Mouse (Mus musculus) heart, adult 2 months (tissue): ENCODE results near the gene Kcnj6. TPM values are rescaled to one million over a fixed set of nuclear protein-coding genes. Genes with fewer than 3 reads are reported as not detected.

Experiments
- DNase-seq, 2 experiments: peaks; one replicate each; pipeline ENCODE4 v3.0.0; 2021
- H3K27ac ChIP-seq: fragments of 200-600 bp; 2 replicates; pipeline ENCODE4 v1.8.1; 2022
- H3K27me3 ChIP-seq: fragments of 200-500 bp; 2 replicates; pipeline ENCODE4 v1.6.1; 2012; ENCODE audit warnings: mild to moderate bottlenecking, low read length, inconsistent platforms, mixed read lengths; ENCODE audit not compliant: control insufficient read depth, insufficient read depth
- H3K36me3 ChIP-seq: fragments of 200-500 bp; 2 replicates; pipeline ENCODE4 v1.6.1; 2012; ENCODE audit warnings: low read length, inconsistent platforms; ENCODE audit not compliant: control insufficient read depth, insufficient read depth
- H3K4me1 ChIP-seq: fragments of 200-500 bp; 2 replicates; pipeline ENCODE4 v1.6.1; 2011; ENCODE audit warnings: low read length; ENCODE audit not compliant: control insufficient read depth, insufficient read depth
- H3K4me3 ChIP-seq: fragments of 200-600 bp; 2 replicates; pipeline ENCODE4 v1.8.1; 2022
- H3K79me2 ChIP-seq: fragments of 200-500 bp; replicated peaks from 2 replicates; pipeline ENCODE4 v1.6.1; 2012; ENCODE audit warnings: mild to moderate bottlenecking, inconsistent platforms, low read length, moderate library complexity, mixed read lengths; ENCODE audit not compliant: control insufficient read depth, insufficient read depth
- H3K9ac ChIP-seq: fragments of 200-500 bp; 2 replicates; pipeline ENCODE4 v1.6.1; 2012; ENCODE audit warnings: low read depth, mild to moderate bottlenecking, control low read depth, inconsistent platforms, low read length, mixed read lengths
- CTCF ChIP-seq: fragments of 200-600 bp; IDR thresholded peaks from 2 replicates; pipeline ENCODE4 v1.8.1; 2022; ENCODE audit warnings: antibody characterized with exemption, mild to moderate bottlenecking, moderate library complexity
- EP300 ChIP-seq: fragments of 200-500 bp; IDR thresholded peaks from 2 replicates; pipeline ENCODE4 v1.6.1; 2011; ENCODE audit warnings: low read depth, low read length, control low read depth; ENCODE audit not compliant: insufficient read depth
- POLR2A ChIP-seq: fragments of 200-500 bp; IDR thresholded peaks from 2 replicates; pipeline ENCODE4 v1.6.1; 2011; ENCODE audit warnings: mild to moderate bottlenecking, low read depth, low read length, control low read depth; ENCODE audit not compliant: insufficient read depth
- WGBS: fragments of 180-500 bp; shearing (Covaris S2); methylation state at CpG from one replicate; pipeline ENCODE4 v1.1.7; 2018; 5-methylcytosine and 5-hydroxymethylcytosine counted together
- intact Hi-C: fragments of 180-260 bp; cut with DNase I; formaldehyde crosslinking; loops from one replicate; pipeline ENCODE4 v1.15.1; 2025
- microRNA-seq, 2 experiments: library from miRNA; unstranded; fragments of <30 nt; microRNA quantifications; one replicate each; pipeline ENCODE4 v1.2.0; 2021
- polyA plus RNA-seq: library from polyadenylated mRNA; depleted of rRNA; stranded (reverse); fragments of >200 nt; gene quantifications from 2 replicates; pipeline ENCODE4 v1.2.3, GENCODE M21; 2012
- total RNA-seq, 2 experiments: library from RNA; stranded (reverse); gene quantifications; 2 replicates each; pipeline ENCODE4 v1.2.3; 2021

The Kcnj6 gene
- total and polyA plus RNA-seq, 3 experiments: not detected

DNA sequence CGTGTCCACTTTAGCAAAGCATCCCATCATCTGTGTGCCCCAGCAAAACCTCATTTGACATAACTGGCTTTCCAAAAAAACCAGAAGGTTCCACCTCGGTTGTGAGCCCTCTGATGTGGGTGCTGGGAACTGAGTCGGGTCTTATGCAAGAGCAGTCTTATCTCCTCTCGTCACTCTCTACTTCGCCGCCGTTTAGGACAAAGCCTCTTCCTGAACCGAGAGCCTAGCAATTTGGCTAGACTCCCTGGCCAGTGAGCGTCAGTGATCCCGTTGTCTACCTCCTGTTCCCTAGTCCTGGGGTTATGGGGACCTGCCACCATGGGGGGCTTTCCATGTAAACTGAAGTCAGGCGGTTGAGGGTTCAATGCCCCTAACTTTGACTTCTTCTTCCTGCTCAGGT is 280.4 kb downstream of the Kcnj6 start:
- 86% methylated on average over 11 of the region's 11 CpGs for WGBS
- no peak for DNase-seq
- no peaks in the 10 kb centered on the region for H3K27me3 ChIP-seq
- no peaks in the 10 kb centered on the region for H3K36me3 ChIP-seq
- H3K9ac ChIP-seq: no peak overlapping the region
- peaks cover 1% of the 10 kb centered on the region for H3K4me1 ChIP-seq
- H3K4me3 ChIP-seq: no peak overlapping the region
- TF ChIP-seq EP300 (no peak), POLR2A (no peak), CTCF (no peak)
- intact Hi-C loops: loop anchor here (10.0 kb wide), 1 partner anchor 252 kb away; no protein-coding TSS in a partner anchor
- H3K79me2 ChIP-seq: no peaks in the 10 kb centered on the region
- no peak overlapping the region for H3K27ac ChIP-seq

DNA sequence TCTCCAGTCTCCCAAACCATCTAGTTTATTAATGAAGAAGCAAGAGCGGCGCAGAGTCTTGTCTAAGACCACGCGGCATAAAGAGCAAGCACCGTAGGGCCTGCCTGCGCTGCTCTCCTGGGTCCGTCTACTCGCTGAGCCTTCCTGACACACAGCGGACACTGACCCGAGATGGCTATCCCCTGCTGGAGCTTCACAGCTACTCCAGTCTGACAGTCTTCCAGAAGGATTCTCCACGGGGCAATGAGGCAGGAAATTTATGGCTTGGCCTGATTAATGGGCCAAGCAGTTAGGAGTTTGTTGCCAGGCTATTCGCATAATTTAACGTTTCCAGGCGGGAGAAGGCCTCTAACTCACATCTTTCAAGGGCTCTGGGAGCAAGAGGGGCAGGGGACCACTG is 283.0 kb downstream of the Kcnj6 start:
- H3K27ac ChIP-seq: no peak overlapping the region
- H3K27me3 ChIP-seq: no peaks in the 10 kb centered on the region
- H3K36me3 ChIP-seq: no peaks in the 10 kb centered on the region
- TF ChIP-seq POLR2A (no peak), EP300 (no peak)
- no peak overlapping the region for H3K9ac ChIP-seq
- no peaks in the 10 kb centered on the region; the same call in 1 of the 2 replicates for H3K4me1 ChIP-seq
- 74% methylated on average over 14 of the region's 14 CpGs for WGBS
- DNase-seq: no peak
- intact Hi-C loops: loop anchor here (5.0 to 10.0 kb wide), 2 partner anchors 87 to 250 kb away; no protein-coding TSS in a partner anchor
- no peaks in the 10 kb centered on the region for H3K79me2 ChIP-seq
- H3K4me3 ChIP-seq: no peak overlapping the region

DNA sequence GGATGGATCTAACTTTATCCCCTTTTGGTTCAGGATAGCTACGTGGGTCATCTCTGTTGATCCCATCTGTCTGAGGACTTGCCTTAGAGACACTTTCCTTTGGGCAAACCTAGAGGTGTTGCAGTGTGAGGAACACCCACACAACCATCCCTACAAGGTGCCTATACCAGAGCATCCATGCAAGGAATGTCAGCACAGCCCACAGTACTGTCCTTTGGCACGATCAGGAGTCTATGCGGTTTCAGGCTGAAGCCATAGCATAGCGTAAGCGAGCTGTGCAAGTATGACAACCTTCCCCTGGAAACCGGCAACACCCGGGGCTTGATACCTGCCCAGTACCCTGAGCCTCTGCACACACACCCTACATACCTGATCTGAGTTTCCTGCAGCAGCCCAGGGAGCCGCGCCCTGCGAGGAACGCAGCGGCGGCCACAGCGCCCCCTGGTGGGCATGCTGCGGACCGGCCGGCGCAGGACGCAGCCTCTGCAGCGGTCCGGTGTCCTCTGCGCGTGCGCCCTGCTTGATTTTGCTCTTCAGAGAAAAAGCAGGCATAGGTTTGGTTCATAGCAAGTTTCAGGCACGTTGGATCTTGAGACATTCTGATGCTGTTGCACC is 283.9 kb downstream of the Kcnj6 start:
- Histone ChIP-seq H3K27me3 (no peaks in the 10 kb centered on the region), H3K36me3 (no peaks in the 10 kb centered on the region), H3K27ac (no peak overlapping the region), H3K4me3 (0 out of 2 replicates have a peak overlapping the region, but pooled peaks have one; percentile 26), H3K79me2 (no peaks in the 10 kb centered on the region), H3K4me1 (no peaks in the 10 kb centered on the region; the same call in 1 of the 2 replicates), H3K9ac (no peak overlapping the region)
- intact Hi-C loops: loop anchor here (5.0 to 10.0 kb wide), 2 partner anchors 86 to 249 kb away; no protein-coding TSS in a partner anchor
- DNase-seq: peak; percentile 80 to 85
- 9% methylated on average over 25 of the region's 25 CpGs for WGBS
- TF ChIP-seq POLR2A (no peak), EP300 (no peak), CTCF (no peak; the same call in none of the 2 replicates)

DNA sequence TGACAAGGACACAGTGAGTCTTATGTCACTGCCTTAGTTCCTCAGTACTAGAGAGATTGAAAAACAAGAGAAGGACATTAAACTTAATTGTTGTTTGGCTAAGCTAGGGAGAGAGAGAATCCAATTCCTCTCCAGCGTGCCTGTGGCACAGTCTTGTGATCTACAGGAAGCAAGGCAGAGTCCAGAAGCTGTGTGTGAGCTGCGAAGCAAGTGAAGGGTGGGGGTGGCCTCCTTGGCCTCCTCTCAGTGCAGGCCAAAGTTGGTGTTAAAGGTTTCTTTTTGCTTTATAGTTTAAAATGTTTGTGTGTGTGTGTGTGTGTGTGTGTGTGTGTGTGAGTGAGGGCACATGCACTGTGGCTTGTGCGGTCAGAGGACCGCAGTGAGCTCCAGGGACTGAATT is 295.5 kb downstream of the Kcnj6 start:
- intact Hi-C loops: no loop called here
- H3K79me2 ChIP-seq: no peaks in the 10 kb centered on the region
- H3K4me1 ChIP-seq: no peaks in the 10 kb centered on the region
- H3K27ac ChIP-seq: no peak overlapping the region
- H3K9ac ChIP-seq: no peak overlapping the region
- WGBS: 75% methylated on average over 4 of the region's 4 CpGs
- H3K4me3 ChIP-seq: no peak overlapping the region
- no peaks in the 10 kb centered on the region for H3K36me3 ChIP-seq
- H3K27me3 ChIP-seq: no peaks in the 10 kb centered on the region
- DNase-seq: no peak
- TF ChIP-seq POLR2A (no peak), CTCF (no peak), EP300 (no peak)

DNA sequence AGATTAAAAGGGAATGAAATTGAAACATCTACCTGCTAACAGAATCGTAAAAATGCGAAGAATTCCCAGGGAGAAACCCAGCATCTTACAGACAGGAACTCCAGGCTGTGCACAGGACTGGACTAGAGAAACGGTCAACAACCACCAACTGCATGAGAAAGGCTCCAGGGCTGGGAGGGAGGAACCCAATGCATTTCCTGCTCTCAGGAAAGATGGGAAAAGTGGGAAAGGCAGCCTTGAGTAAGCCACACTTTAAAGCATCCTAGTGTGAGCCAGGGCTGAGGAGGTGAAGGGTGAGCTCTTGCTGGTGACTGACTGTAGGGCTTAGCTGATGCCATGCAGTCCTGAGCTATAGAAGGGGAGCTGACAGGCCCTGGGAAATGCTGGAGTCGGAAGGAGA is 296.4 kb downstream of the Kcnj6 start:
- Histone ChIP-seq H3K4me3 (no peak overlapping the region), H3K27ac (no peak overlapping the region), H3K36me3 (no peaks in the 10 kb centered on the region), H3K4me1 (no peaks in the 10 kb centered on the region), H3K27me3 (no peaks in the 10 kb centered on the region), H3K9ac (no peak overlapping the region), H3K79me2 (no peaks in the 10 kb centered on the region)
- no peak for DNase-seq
- WGBS: 78% methylated on average over 4 of the region's 4 CpGs
- intact Hi-C loops: no loop called here
- TF ChIP-seq CTCF (no peak), POLR2A (no peak), EP300 (no peak)

Small RNA genes lying within 50 kb of the gene (microRNA-seq; reads per million reads assigned to microRNA genes)
- 0 reads per million in 2 experiments for gene Gm22745
